Mouse (Mus musculus) frontal cortex, postnatal 25 days (tissue): ENCODE data around the gene Tex14.

Experiments used
- DNase-seq, 2 experiments: peaks; one replicate each; pipeline ENCODE4 v3.0.0; 2022; ENCODE audit warnings: low spot score in 2 of 2

Gene Tex14

GRCm38 (mm10) chr11:87571361-87571950, 166.6 kb downstream of the Tex14 start:
- DNase-seq, result no peak

GRCm38 (mm10) chr11:87573751-87574150, 168.9 kb downstream of the Tex14 start:
- no peak for DNase-seq

GRCm38 (mm10) chr11:87574520-87575180, 169.8 kb downstream of the Tex14 start:
- DNase-seq, result no peak

GRCm38 (mm10) chr11:87577601-87578248, 172.9 kb downstream of the Tex14 start:
- no peak for DNase-seq

GRCm38 (mm10) chr11:87578249-87578962, 173.5 kb downstream of the Tex14 start:
- DNase-seq, result peak in 1 of 2 experiments; percentile 57

GRCm38 (mm10) chr11:87578963-87579601, 174.2 kb downstream of the Tex14 start:
- DNase-seq, result no peak

- DNase-seq, result no peak
These were observed 174.8 kb downstream of the Tex14 start for GRCm38 (mm10) chr11:87579713-87580112.

- no peak for DNase-seq
These were observed 175.7 kb downstream of the Tex14 start for GRCm38 (mm10) chr11:87580543-87581085.

- DNase-seq, result no peak
These were observed 176.4 kb downstream of the Tex14 start for GRCm38 (mm10) chr11:87581161-87581865.

- no peak for DNase-seq
These were observed 177.3 kb downstream of the Tex14 start for GRCm38 (mm10) chr11:87581933-87582710.

GRCm38 (mm10) chr11:87583291-87584034, 178.6 kb downstream of the Tex14 start:
- no peak for DNase-seq

- no peak for DNase-seq
These were observed 180.0 kb downstream of the Tex14 start for GRCm38 (mm10) chr11:87584711-87585505.

- DNase-seq, result no peak
These were observed 182.5 kb downstream of the Tex14 start for GRCm38 (mm10) chr11:87587211-87587874.

- no peak for DNase-seq
These were observed 184.7 kb downstream of the Tex14 start for GRCm38 (mm10) chr11:87589605-87590004.

- peak in 1 of 2 experiments; percentile 34 for DNase-seq
These were observed 186.1 kb downstream of the Tex14 start for GRCm38 (mm10) chr11:87590841-87591525.

GRCm38 (mm10) chr11:87591526-87592353, 186.9 kb downstream of the Tex14 start, which contains the start of gene Mtmr4:
Gene Mtmr4, plus strand, starts transcription at chr11:87592162.
- DNase-seq, result peak; percentile 97 to 100

GRCm38 (mm10) chr11:87592354-87592695, 187.5 kb downstream of the Tex14 start:
- no peak for DNase-seq
